Mouse (Mus musculus): Measurements from ENCODE around the gene Rgs12. TPM values are rescaled to one million over a fixed set of nuclear protein-coding genes. Genes with fewer than 3 reads are reported as not detected.

Rgs12 gene
- 37.1 and 41.4 TPM in 2 replicates for polyA plus RNA-seq (2014; fragmentation: Nextera tagmentation; extraction: Ambion mirVana)

DNA sequence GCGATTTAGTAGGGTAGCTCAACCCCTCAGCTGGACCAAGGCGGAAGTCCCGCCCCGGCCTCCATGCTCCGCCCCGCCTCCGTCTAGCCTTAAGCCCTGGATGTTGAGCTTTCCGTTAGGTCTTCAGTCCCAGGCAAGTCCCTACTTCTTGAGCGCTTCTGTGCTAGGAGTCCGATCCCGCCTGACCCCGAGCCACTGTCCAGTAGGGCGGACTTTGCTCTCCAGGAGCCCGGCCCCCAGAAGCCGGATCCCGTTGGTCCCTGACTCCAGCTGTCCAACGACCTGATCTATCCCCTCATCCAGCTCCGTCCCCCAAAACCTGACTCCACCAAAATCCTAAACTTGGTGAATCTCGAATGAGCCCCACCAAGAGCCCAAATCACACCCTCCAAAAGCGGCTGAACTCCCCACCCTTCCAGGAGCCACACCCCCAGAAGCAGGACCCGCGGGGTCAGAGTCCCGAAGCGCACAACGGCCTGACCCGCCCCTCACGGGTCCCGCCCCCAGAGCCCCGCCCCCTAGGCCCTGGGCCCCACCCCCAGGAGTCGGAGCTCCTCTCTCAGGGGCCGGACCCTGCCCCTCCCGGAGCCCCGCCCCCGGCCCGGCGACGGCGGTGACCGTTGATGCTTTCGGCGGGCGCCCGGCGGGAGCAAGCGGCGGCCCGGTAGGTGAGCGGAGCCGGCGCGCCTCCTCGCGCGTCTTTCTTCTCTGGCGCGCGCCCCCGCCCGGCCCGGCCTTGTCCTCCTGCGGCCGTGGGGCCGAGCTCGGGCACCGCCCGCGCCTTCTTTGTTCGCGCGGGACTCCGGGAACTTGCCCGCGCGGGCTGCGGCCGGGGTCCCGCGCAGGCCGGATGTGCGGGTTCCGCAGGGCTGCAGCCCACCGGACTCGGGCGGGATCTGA is at the start of gene Rgs12:
Rgs12 (plus strand) TSS at position 585 of the 900 bp plus-strand sequence.
- H3K27me3 ChIP-seq (ENCODE audit: control insufficient read depth, insufficient read depth, low read length), result no peaks in the 10 kb centered on the region
- peak within 1 kb of the TSS; percentile 69 for H3K4me2 ChIP-seq (replicated peaks; ENCODE audit: low read depth, low read length)
- peaks cover 2% of the 10 kb centered on the region; the same call in 1 of the 2 replicates for H3K36me3 ChIP-seq (ENCODE audit: control insufficient read depth, insufficient read depth, low read length)
- DNase-seq (ENCODE audit: low spot score) (peak; percentile 92), ATAC-seq (ENCODE audit: low FRiP score) (peak; percentile 93)
- H3K4me1 ChIP-seq (replicated peaks; ENCODE audit: control insufficient read depth, insufficient read depth, low read length), result peaks cover 6% of the 10 kb centered on the region
- peak within 1 kb of the TSS; percentile 99 for H3K27ac ChIP-seq (ENCODE audit: low read depth, low read length)
- H3K9me3 ChIP-seq (ENCODE audit: control insufficient read depth, low read length), result no peaks in the 10 kb centered on the region; the same call in 1 of the 2 replicates
- WGBS, result under 1% methylated on average over 57 of the region's 84 CpGs
- peak within 1 kb of the TSS; percentile 95 for H3K9ac ChIP-seq (ENCODE audit: low read depth, low read length)
- peak within 1 kb of the TSS; percentile 89 for H3K4me3 ChIP-seq (ENCODE audit: low read depth, low read length)

DNA sequence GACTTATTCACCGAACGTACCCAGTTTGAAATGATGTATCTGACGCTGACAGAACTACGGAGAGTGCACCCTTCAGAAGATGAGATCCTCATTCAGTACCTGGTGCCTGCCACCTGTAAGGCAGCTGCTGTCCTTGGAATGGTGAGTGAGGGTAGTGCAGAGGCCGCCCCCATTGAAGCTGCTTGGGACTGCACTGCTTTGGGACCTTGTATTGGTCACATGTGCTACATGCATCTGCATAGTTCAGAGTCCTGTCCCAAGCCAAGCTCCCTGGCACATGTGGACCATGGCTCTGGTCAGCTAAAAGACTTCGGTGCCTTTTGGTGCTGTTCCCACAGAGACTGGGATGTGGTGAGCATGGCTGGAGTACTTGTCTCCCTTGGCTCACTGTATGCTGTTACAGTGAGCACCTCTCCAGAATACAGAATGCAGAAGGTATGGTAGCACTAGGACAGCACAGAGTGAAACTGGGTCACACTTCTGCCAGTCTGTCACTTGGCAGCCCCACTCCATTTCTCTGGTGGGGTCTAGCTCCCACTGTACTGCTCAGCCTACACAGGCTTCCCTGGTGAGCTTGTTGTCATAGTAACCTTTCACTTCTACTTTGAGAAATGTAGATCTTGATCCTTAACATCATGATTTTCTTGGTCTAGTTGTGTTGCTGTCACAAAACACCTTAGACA is 49.3 kb upstream of the Rgs12 start:
- no peak overlapping the region for H3K9ac ChIP-seq (ENCODE audit: low read depth, low read length)
- peaks cover 6% of the 10 kb centered on the region; the same call in 1 of the 2 replicates for H3K36me3 ChIP-seq (ENCODE audit: control insufficient read depth, insufficient read depth, low read length)
- no peak overlapping the region for H3K27ac ChIP-seq (ENCODE audit: low read depth, low read length)
- H3K4me1 ChIP-seq (replicated peaks; ENCODE audit: control insufficient read depth, insufficient read depth, low read length), result no peaks in the 10 kb centered on the region
- H3K4me2 ChIP-seq (replicated peaks; ENCODE audit: low read depth, low read length), result no peak overlapping the region
- H3K27me3 ChIP-seq (ENCODE audit: control insufficient read depth, insufficient read depth, low read length), result no peaks in the 10 kb centered on the region
- ATAC-seq (ENCODE audit: low FRiP score) (no peak), DNase-seq (ENCODE audit: low spot score) (no peak)
- H3K9me3 ChIP-seq (ENCODE audit: control insufficient read depth, low read length), result no peaks in the 10 kb centered on the region
- H3K4me3 ChIP-seq (ENCODE audit: low read depth, low read length), result no peak overlapping the region
- 97% methylated on average over 6 of the region's 6 CpGs for WGBS

DNA sequence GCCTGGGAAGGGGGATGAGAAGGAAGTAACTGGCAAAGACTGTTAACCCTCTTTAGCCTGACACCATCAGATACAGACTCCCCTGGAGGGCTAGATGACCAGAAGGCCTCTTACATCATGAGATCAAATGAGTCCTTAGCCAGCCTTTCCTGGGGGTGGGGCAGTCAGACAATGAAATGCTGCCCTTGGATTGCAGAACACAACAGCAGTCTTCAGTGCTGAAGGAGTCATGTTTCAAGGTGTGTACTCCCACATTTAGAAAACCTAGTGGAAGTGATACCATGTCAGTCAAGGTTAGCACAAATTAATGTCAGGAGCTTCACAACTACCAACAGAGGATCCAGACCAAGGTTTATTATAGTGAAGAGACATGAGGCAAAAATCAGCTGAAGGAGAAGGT is 46.9 kb upstream of the Rgs12 start:
- Histone ChIP-seq H3K4me1 (replicated peaks; ENCODE audit: control insufficient read depth, insufficient read depth, low read length) (no peaks in the 10 kb centered on the region), H3K4me3 (ENCODE audit: low read depth, low read length) (no peak overlapping the region), H3K4me2 (replicated peaks; ENCODE audit: low read depth, low read length) (no peak overlapping the region), H3K27me3 (ENCODE audit: control insufficient read depth, insufficient read depth, low read length) (no peaks in the 10 kb centered on the region), H3K36me3 (ENCODE audit: control insufficient read depth, insufficient read depth, low read length) (peaks cover 12% of the 10 kb centered on the region; the same call in 1 of the 2 replicates), H3K9ac (ENCODE audit: low read depth, low read length) (no peak overlapping the region), H3K9me3 (ENCODE audit: control insufficient read depth, low read length) (no peaks in the 10 kb centered on the region), H3K27ac (ENCODE audit: low read depth, low read length) (no peak overlapping the region)
- ATAC-seq (ENCODE audit: low FRiP score), result no peak
- DNase-seq (ENCODE audit: low spot score), result no peak

DNA sequence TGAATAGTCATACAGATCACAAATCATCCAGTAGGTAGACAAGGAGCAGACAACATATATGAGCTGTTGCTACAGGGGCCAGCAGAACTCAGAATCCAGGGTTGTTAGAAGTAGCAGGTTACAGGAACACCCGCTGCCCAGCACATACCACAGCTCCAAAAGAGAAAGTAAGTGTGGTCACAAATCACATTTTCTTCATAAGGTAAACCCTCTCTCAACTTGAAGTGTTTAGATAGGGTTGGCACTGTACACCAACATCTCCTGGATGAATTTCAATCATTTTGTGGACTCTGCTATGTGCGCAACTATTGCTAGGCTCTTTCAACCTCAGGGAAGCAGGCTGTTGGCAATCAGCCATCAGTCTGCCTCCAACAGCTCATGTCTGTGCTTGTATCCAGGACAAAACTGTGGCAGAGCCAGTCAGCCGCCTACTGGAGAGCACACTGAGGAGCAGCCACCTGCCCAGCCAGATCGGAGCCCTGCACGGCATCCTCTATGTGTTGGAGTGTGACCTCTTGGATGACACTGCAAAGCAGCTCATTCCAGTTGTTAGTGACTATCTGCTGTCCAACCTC is 46.3 kb upstream of the Rgs12 start:
- no peak overlapping the region for H3K9ac ChIP-seq (ENCODE audit: low read depth, low read length)
- ATAC-seq (ENCODE audit: low FRiP score) (no peak), DNase-seq (ENCODE audit: low spot score) (no peak)
- H3K4me2 ChIP-seq (replicated peaks; ENCODE audit: low read depth, low read length), result no peak overlapping the region
- no peak overlapping the region for H3K4me3 ChIP-seq (ENCODE audit: low read depth, low read length)
- H3K36me3 ChIP-seq (ENCODE audit: control insufficient read depth, insufficient read depth, low read length), result peaks cover 12% of the 10 kb centered on the region; the same call in 1 of the 2 replicates
- no peaks in the 10 kb centered on the region for H3K27me3 ChIP-seq (ENCODE audit: control insufficient read depth, insufficient read depth, low read length)
- no peaks in the 10 kb centered on the region for H3K4me1 ChIP-seq (replicated peaks; ENCODE audit: control insufficient read depth, insufficient read depth, low read length)
- H3K27ac ChIP-seq (ENCODE audit: low read depth, low read length), result no peak overlapping the region
- no peaks in the 10 kb centered on the region for H3K9me3 ChIP-seq (ENCODE audit: control insufficient read depth, low read length)
- 96% methylated on average over 5 of the region's 5 CpGs for WGBS

DNA sequence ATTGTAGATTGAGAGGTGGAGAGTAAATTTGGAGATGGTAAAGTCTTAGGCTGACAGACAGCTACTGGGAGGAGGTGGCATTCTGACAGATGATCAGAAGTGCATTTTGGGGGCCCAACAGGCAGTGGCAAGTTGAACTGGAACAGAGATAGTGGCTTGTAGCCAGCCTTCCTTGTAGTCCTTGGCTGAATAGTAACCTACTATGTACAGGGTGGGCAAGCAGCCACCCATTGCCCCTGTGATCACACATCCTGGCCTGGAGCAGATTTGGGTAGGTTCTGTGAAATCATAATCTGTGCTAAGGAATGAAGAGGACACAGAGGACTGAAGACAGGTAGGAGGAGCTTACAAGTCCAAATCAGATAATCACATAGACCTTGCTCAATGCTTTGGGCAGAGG is 44.8 kb upstream of the Rgs12 start:
- no peaks in the 10 kb centered on the region for H3K27me3 ChIP-seq (ENCODE audit: control insufficient read depth, insufficient read depth, low read length)
- peaks cover 10% of the 10 kb centered on the region; the same call in 1 of the 2 replicates for H3K36me3 ChIP-seq (ENCODE audit: control insufficient read depth, insufficient read depth, low read length)
- no peaks in the 10 kb centered on the region for H3K9me3 ChIP-seq (ENCODE audit: control insufficient read depth, low read length)
- DNase-seq (ENCODE audit: low spot score), result no peak
- ATAC-seq (ENCODE audit: low FRiP score), result no peak
- no peak overlapping the region for H3K4me3 ChIP-seq (ENCODE audit: low read depth, low read length)
- H3K4me1 ChIP-seq (replicated peaks; ENCODE audit: control insufficient read depth, insufficient read depth, low read length), result no peaks in the 10 kb centered on the region
- H3K4me2 ChIP-seq (replicated peaks; ENCODE audit: low read depth, low read length), result no peak overlapping the region
- H3K9ac ChIP-seq (ENCODE audit: low read depth, low read length), result no peak overlapping the region
- H3K27ac ChIP-seq (ENCODE audit: low read depth, low read length), result no peak overlapping the region

DNA sequence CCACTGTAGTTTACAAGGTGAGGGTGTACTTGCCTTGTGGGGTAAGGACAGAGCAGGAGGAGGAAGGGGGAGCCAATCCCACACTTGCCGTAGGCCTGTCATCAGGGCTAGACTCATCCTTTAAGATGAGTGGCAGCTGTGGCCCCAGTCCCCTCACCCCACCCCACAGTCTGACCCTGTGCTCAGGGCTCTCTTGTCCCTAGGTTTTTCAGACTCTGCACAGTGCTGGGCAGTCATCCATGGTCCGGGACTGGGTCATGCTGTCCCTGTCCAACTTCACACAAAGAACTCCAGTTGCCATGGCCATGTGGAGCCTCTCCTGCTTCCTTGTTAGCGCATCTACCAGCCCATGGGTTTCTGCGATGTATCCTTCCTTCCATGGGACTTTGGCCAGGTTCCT is 42.0 kb upstream of the Rgs12 start:
- H3K36me3 ChIP-seq (ENCODE audit: control insufficient read depth, insufficient read depth, low read length), result peaks cover 10% of the 10 kb centered on the region; the same call in 1 of the 2 replicates
- H3K4me2 ChIP-seq (replicated peaks; ENCODE audit: low read depth, low read length), result no peak overlapping the region
- no peak overlapping the region for H3K27ac ChIP-seq (ENCODE audit: low read depth, low read length)
- no peak overlapping the region for H3K4me3 ChIP-seq (ENCODE audit: low read depth, low read length)
- H3K9me3 ChIP-seq (ENCODE audit: control insufficient read depth, low read length), result no peaks in the 10 kb centered on the region
- H3K27me3 ChIP-seq (ENCODE audit: control insufficient read depth, insufficient read depth, low read length), result no peaks in the 10 kb centered on the region
- 88% methylated on average over 4 of the region's 4 CpGs for WGBS
- no peak overlapping the region for H3K9ac ChIP-seq (ENCODE audit: low read depth, low read length)
- DNase-seq (ENCODE audit: low spot score) (no peak), ATAC-seq (ENCODE audit: low FRiP score) (no peak)
- H3K4me1 ChIP-seq (replicated peaks; ENCODE audit: control insufficient read depth, insufficient read depth, low read length), result no peaks in the 10 kb centered on the region

DNA sequence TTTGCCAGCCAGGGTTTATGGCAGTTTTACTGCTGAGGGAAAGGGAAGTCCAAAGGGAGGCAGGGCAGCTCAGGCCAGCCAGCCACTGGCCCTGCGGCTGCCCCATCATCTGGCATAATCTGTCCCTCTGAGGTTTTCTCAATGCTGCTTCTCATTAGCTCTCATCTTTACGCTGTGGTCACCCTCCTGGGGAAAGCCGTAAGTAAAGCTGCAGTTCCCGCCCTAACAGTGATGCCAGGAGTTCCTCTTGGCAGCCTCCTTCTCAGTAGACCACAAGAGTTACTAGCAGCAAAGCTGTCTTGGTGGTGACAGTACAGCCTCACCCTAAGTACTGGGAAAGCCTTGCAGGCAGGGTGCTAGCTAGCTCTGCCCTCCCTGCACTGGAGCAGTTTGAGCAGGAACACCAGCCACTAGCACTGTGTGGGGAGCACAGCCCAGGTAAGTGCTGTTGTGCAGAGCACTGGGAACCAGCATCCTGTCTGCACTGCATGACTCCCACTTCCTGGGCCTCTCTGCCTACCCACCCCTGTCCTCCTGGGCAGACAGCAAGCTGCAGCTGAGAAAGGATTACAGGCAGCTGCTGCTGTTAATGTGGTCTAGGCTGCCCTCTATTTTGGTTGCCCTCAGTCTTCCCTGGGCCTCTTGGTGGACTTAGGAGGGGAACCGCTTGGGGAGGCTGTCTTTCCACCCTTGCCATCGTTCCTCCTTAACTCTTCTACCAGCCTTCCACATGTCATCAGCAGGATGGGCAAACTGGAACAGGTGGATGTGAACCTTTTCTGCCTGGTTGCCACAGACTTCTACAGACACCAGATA is 41.1 kb upstream of the Rgs12 start, which contains the start of gene Msantd1:
Msantd1 (plus strand) TSS at position 103 of the 816 bp plus-strand sequence.
- Histone ChIP-seq H3K9me3 (ENCODE audit: control insufficient read depth, low read length) (no peaks in the 10 kb centered on the region), H3K4me2 (replicated peaks; ENCODE audit: low read depth, low read length) (no peak within 1 kb of the TSS), H3K27ac (ENCODE audit: low read depth, low read length) (no peak within 1 kb of the TSS), H3K36me3 (ENCODE audit: control insufficient read depth, insufficient read depth, low read length) (peaks cover 10% of the 10 kb centered on the region; the same call in 1 of the 2 replicates), H3K9ac (ENCODE audit: low read depth, low read length) (no peak within 1 kb of the TSS), H3K4me3 (ENCODE audit: low read depth, low read length) (no peak within 1 kb of the TSS), H3K27me3 (ENCODE audit: control insufficient read depth, insufficient read depth, low read length) (no peaks in the 10 kb centered on the region), H3K4me1 (replicated peaks; ENCODE audit: control insufficient read depth, insufficient read depth, low read length) (no peaks in the 10 kb centered on the region)
- no peak for DNase-seq (ENCODE audit: low spot score)
- 90% methylated on average over 6 of the region's 6 CpGs for WGBS
- no peak for ATAC-seq (ENCODE audit: low FRiP score)
